Mouse (Mus musculus) stomach, postnatal 0 days (tissue): ENCODE measurements around the gene Hook2.

Experiments used
- CTCF ChIP-seq: IDR thresholded peaks from 2 replicates; pipeline ENCODE4 v1.5.1; 2016; ENCODE audit warnings: antibody characterized with exemption, low read depth, mild to moderate bottlenecking, moderate library complexity
- EP300 ChIP-seq: optimal IDR thresholded peaks from 2 replicates; pipeline ENCODE3; 2016; ENCODE audit warnings: antibody characterized with exemption

DNA sequence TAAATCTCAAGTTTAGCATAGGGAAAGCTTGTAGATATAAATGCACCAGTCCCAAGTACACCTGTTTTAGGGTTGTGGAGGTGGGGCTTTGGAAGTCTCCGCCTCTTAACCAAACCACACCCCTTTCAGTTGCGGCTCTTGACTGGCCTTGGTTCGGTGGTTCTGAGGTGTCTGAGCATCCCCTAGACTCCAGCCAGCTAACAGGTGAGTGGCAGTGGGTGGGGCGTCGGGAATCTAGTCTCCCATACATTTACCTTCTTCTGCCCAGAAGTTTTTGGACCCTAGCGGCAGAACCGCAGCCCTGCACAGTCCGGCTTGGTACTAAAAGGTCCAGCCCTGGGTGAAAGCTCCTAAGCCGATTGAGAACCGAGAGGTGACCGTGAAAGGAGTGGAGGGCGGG, 40.6 kb upstream of the Hook2 start:
- no peak for TF ChIP-seq EP300
- no peak for TF ChIP-seq CTCF
